Mouse (Mus musculus) adrenal gland, adult (tissue): ENCODE results near the gene Shroom2.
A peak's percentile ranks its signal among the peaks of the same experiment; 100 is the strongest.

Experiments used
- DNase-seq, 2 experiments: peaks; one replicate each; pipeline ENCODE4 v3.0.0; 2022 to 2023; ENCODE audit warnings: low spot score in 1 of 2; ENCODE audit not compliant: inconsistent age in 2 of 2

Gene Shroom2

DNA sequence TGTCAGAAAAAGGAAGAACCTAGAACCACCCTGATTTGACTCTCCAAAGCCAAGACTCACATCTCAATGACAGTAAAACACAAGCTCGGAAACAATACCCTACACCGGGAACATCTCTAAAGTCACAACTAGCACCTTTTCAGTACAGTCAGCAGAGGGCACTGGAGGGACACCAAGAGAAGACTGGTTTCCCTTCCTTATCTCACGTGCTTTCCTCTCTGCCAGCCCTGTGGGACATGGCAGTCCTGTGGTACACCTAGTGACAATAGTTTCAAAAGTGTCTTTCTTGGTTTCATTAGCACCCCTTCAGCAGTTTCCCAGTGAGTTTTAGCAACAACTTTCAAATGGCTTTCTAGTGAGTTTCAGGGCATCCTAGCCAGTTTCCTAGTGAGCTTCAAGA lies 63.9 kb downstream of the Shroom2 start:
- peak; percentile 43 to 84 for DNase-seq

DNA sequence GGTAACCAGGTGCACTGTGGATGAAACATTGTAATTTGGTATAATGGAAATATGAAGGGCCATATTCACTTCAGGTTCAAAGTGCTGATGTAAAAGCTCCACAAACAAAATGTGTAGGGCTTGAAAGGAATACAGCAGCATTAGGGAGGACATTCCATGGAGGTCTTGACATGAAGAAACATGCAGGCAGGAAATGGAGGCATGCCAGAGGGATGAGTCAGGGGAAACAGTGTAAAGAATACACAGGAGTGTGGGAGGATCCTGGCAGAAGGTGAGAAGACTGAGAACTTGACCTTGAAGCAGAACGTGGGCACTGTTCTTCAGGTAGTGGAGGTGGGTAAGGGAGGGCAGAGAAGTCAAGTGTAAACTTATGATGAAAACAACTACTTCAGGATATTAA lies 65.6 kb downstream of the Shroom2 start:
- DNase-seq = peak in 1 of 2 experiments; percentile 33

GRCm38 (mm10) chrX:152701679-152702078 lies 67.6 kb downstream of the Shroom2 start:
- DNase-seq = no peak

DNA sequence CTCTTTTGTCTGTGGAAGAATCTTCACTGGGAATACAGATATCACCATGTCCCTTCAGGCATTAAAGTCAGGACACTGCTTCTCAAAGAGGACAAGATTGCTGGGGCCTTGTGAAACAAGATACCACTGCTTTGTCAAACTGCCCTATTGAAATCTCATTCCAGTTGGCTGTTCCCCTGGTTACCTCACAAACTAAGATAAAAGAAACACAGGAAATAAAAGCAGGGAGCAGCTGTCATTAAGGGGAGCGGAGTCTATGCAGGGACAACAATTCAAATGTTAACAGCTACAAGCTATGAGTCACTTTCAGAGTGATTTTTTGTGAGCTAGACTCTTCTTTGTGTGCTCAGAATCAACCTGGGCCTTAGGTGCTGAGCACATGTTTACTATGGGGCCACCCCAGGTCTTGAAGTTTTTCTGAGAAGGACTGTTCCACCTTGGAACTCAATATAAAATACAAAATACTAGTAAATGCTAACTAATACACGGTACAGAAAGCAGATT lies 78.4 kb downstream of the Shroom2 start:
- DNase-seq = no peak

DNA sequence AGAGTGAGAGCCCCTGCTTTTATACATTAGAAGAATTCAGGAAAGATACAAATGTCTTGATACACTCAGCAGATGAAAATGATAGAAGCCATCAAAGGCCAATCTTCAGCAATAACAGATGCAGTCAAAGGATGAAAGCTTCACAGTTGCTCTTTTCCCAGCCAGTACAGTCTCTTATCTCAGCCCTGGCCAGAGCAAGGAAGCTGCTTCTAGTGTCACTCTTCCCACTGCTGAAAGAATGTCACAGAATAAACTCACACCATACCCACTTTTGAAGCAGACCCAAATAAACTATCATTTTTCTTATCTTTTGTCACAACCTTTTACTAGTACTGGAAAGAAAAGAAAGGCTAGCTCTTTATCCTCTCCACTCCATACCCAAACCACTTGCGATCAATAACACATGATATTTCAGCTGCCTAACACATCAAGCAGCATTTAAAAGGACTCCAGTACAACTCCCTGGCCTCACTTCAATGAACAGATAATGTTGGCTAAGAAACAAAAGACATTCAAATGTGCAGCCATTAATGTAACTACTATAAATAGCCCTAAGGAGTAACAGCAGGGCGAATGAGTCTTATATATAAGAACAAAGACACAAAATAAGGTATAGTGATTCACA lies 90.0 kb downstream of the Shroom2 start:
- DNase-seq = no peak

- DNase-seq = peak; percentile 7 to 38
Measured at GRCm38 (mm10) chrX:152676357-152676756, 92.9 kb downstream of the Shroom2 start.

- DNase-seq = peak; percentile 7 to 48
Measured at GRCm38 (mm10) chrX:152673431-152673830, 95.8 kb downstream of the Shroom2 start.

- DNase-seq = no peak
Measured at GRCm38 (mm10) chrX:152657363-152658036, 111.8 kb downstream of the Shroom2 start.

DNA sequence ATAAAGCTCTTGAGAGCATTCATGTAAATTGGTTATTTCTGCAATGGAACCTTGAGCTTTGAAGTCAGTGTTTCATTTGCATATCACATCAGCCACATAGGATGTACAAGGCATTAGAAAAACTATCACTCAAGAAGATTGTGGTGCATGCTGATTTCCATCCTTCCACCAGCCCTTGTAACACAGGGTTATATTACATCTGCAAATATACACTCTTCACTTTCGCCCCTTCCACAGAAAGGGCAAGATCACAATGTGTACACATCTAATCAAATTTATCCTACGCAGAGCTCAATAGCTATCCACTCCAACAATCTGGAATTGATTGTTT lies 112.7 kb downstream of the Shroom2 start:
- no peak for DNase-seq

- no peak for DNase-seq
Measured at GRCm38 (mm10) chrX:152655796-152656608, 113.3 kb downstream of the Shroom2 start.

- DNase-seq = no peak
Measured at GRCm38 (mm10) chrX:152652676-152653075, 116.6 kb downstream of the Shroom2 start.

DNA sequence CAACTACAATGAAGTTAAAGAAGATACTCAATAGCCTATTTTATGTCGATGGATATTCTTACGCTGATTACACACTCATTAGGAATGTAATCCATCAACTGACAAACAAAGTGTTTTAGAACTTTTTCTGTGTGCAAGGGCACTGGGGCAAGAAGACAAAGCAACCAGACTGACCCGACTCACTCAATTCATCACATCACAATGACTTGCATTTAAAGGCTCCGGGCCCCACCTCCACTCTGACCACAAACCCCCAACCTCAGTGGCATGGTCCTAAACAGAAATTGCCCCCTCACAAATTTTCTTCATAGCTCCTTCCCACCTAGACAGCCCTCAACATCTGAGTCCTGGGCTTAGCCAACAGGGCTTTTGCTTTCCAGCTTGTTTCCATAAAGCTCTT lies 124.4 kb downstream of the Shroom2 start:
- DNase-seq = no peak

DNA sequence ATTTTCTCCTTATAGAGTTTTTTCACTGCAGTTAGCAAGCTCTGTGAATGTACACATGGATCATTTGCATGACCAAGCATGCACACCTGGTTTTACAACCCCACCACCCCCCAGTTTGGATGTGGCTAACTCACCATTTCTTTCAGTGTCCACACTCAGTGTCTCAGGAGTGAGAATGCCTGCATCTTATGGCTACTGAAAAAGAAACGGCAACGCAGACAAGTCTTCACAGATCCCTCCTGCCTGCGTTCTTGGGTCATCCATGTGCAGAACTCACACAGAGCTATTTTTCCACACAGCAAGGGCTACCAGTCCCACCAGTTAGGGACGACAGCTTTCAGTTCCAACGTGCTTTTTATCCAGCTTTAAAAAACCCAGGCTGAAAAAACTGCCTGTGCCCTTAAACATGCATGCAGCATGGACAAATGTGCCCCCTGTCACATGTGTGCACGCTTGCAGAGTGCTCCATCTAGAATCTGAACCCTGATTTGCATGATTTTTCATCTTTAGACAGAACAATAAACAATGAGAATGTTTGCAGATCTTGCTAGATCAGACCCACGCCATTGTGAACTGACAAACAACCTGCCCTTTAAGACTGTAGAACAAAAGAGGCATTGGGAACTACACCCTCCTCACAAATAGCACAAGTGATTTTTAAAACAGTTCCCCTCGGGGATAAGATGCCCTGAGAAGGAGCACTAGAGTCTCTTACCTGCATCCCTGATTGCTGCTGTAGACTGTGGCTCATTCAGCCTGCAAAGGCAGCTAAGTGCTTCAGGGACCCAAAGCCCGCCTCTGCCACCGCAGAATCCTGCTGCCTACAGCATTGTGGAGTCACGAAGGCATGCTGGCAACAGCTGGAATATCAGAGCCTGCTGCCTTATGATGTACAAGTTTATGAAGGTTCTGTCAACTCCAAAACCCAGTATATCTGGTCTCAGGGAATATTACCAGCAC lies 125.3 kb downstream of the Shroom2 start:
- DNase-seq = no peak

DNA sequence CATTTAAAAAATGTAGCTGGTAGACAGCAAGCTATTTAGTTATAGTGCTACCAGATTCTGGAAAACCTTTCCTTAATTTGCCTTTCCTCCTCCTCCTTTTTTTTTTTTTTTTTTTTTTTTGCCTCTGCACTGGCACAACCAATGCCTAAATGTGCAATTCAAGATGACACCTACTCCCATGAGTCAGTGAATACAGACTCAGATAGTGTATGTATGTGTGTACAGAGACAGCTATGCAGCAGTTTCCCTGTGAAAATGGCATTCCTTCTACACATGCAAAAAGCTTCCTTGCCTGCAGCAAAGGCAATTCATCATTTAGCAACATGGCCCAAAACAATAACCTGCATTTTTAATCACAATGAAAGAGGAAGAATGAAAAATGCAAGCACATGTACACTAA lies 126.1 kb downstream of the Shroom2 start:
- no peak for DNase-seq

DNA sequence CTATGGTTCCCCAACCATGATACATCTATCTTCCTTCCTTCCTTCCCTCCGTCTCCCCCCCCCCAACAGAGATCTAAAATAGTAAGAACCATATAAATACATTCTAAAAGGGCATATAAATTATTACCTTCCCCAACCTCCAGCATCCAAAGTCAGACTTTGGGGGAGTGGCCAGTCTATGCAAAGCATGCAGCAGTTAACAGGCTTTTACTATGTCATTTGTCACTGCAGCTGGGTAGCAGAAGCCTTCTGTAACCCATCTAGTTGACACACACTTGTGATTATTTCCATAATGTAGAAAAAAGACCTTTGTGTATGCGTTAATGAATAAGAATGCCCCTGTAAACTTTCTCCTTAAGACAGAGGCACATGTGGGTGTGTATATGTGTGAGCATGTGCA lies 126.6 kb downstream of the Shroom2 start:
- DNase-seq = no peak

- no peak for DNase-seq
Measured at GRCm38 (mm10) chrX:152635397-152635796, 133.9 kb downstream of the Shroom2 start.

- no peak for DNase-seq
Measured at GRCm38 (mm10) chrX:152621407-152621806, 147.9 kb downstream of the Shroom2 start.

DNA sequence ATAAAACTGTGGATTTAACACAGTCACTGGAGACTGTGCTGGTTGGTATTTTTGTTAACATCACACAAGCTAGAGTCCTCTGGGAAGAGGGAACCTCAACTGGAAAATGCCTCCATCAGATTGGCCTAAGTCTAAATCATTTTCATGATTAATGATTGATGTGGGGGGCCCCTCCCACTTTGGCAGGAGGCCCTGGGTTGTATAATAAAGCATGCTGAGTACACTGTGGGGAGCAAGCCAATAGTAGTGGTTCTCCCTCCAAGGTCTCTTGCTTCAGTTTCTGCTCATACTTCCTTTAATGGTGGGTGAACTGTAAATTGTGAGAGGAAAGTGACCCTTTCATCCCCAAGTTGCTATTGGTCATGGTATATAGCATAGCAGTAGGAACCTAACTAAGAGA lies 148.3 kb downstream of the Shroom2 start:
- peak; percentile 31 to 58 for DNase-seq

DNA sequence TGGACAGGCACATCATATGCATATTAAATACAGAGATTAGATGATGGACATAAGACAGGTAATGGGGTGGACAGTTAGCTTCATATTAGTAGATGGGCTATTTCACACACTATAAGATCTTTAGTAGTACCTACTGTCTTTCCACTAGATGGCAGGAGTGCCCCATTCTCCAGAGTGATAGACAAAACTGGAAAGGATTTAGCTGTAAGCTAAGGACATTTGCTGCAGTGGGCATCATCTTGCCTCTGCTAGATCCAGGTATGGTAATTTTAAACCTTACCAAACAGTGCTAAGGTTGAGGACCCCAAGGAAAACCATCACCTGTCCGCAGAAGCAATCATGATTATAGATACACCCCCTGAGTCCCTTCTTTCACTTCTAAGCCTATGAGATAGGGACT lies 150.8 kb downstream of the Shroom2 start:
- DNase-seq = peak; percentile 9 to 52

DNA sequence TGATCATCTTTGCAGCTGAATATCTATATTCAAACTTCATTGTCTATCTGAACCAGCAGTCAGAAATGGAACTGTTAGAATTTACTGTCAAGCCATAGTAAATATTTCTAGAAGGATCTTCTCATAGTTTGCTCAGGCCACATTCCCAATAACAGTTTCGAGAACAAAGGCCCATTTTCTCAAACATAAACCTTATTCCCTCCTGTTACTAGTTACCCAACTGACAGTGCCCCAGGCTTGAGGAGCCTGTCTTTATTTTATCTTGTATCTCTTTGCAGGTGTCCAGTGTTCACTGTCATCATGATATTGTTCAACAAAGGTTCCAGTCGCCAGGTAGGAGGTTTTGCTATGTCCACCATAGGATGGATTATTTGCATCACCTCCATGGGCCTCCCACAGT lies 206.2 kb downstream of the Shroom2 start, which contains the start of gene Cldn34a:
Gene Cldn34a, plus strand, starts transcription at position 301 of the 400 bp plus-strand sequence.
- DNase-seq = no peak
